Mouse (Mus musculus) midbrain, embryonic 12.5 days (tissue): ENCODE results near the gene Foxp4. TPM values are rescaled to one million over a fixed set of nuclear protein-coding genes. Genes with fewer than 3 reads are reported as not detected.

Experiments
- ATAC-seq: fragments of 200-750 bp; cut with Nextera tagmentation; 2 replicates; pipeline ENCODE4 v1.8.0; 2017; ENCODE audit warnings: low read depth, moderate TSS enrichment, moderate library complexity; ENCODE audit not compliant: low FRiP score
- H3K27ac ChIP-seq: fragments of 300-500 bp; sonication (generic); replicated peaks from 2 replicates; pipeline ENCODE4 v1.5.1; 2016; ENCODE audit warnings: mild to moderate bottlenecking
- H3K27me3 ChIP-seq: fragments of 300-500 bp; sonication (generic); 2 replicates; pipeline ENCODE4 v1.6.1; 2016; ENCODE audit warnings: mild to moderate bottlenecking
- H3K36me3 ChIP-seq: fragments of 300-500 bp; sonication (generic); 2 replicates; pipeline ENCODE4 v1.6.1; 2016
- H3K4me1 ChIP-seq: fragments of 300-500 bp; sonication (generic); 2 replicates; pipeline ENCODE4 v1.6.1; 2016
- H3K4me2 ChIP-seq: fragments of 300-500 bp; sonication (generic); replicated peaks from 2 replicates; pipeline ENCODE4 v1.6.1; 2016; ENCODE audit warnings: mild to moderate bottlenecking, moderate library complexity
- H3K4me3 ChIP-seq: fragments of 300-500 bp; sonication (generic); 2 replicates; pipeline ENCODE4 v1.5.1; 2016; ENCODE audit warnings: mild to moderate bottlenecking
- H3K9ac ChIP-seq: fragments of 300-500 bp; sonication (generic); replicated peaks from 2 replicates; pipeline ENCODE4 v1.6.1; 2016; ENCODE audit warnings: mild to moderate bottlenecking, moderate library complexity
- H3K9me3 ChIP-seq: fragments of 300-500 bp; sonication (generic); 2 replicates; pipeline ENCODE4 v1.6.1; 2016; ENCODE audit warnings: mild to moderate bottlenecking
- WGBS: fragments of 180-500 bp; shearing (Covaris S2); methylation state at CpG from one replicate; pipeline ENCODE4 v1.1.7; 2016; 5-methylcytosine and 5-hydroxymethylcytosine counted together
- polyA plus RNA-seq: library from polyadenylated mRNA; unstranded; fragments of >200 nt; fragmentation: Nextera tagmentation; extraction: Ambion mirVana; gene quantifications from 2 replicates; pipeline ENCODE4 v1.2.1, GENCODE M21; 2016

Gene Foxp4
- polyA plus RNA-seq, 1 experiment from 2014 or later = 34.5 TPM

DNA sequence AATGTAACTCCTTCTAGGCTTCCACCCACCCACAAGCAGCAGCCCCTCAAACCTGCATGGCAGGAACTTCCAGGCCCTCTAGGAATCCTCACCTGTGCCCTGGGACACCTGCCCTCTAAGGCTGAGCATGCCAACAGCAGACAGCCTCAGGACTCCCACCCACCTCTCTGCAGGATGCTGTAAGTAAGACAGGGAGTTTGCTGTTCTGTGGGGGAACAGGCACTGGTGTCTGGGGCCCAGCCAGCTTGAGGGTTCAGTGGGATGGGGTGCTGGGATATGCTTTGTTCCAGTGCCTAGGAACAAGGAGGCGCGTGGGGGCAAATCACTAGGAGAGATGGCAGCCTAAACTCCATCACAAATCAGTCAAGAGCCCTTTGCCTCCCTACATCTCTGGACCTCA is 16.4 kb downstream of the Foxp4 start:
- no peak for ATAC-seq
- Histone ChIP-seq H3K4me3 (no peak overlapping the region), H3K4me1 (peaks cover 69% of the 10 kb centered on the region), H3K9ac (peak overlapping the region; percentile 33), H3K27ac (peak overlapping the region; percentile 72), H3K4me2 (peak overlapping the region; percentile 33), H3K36me3 (peaks cover 12% of the 10 kb centered on the region), H3K27me3 (peaks cover 29% of the 10 kb centered on the region), H3K9me3 (no peaks in the 10 kb centered on the region)
- WGBS = 69% methylated on average over 2 of the region's 2 CpGs

DNA sequence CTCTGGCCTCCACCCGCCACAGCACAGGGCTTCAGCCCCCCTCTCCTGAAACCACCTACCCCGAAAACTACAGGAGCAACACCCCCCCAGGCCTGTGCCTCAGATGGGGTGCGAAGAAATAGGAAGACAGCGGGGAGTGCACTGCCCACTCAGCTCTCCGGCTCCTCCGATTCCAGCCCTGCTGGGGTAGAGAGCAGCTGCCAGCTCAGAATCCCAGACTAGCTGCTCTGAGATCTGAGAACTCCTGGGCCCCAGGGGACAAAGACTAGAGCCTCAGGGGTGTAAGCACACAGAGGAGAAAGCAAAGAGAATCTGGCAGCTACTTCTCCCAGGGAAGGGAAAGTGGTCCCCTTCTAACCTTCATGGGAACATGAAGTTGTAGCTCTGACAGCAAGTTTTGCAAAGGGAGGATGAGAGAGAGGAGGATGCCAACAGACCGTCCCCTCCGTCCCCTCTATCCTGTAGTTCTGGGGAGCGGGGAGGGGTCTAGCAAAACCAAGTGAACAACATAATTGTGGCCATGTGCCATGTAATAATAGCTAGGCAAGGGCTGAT is 17.0 kb downstream of the Foxp4 start:
- H3K9me3 ChIP-seq = no peaks in the 10 kb centered on the region
- WGBS = 26% methylated on average over 9 of the region's 9 CpGs
- H3K4me1 ChIP-seq = peaks cover 70% of the 10 kb centered on the region
- no peak overlapping the region for H3K4me3 ChIP-seq
- peak; percentile 27; the same call in 1 of the 2 replicates for ATAC-seq
- peak overlapping the region; percentile 72 for H3K27ac ChIP-seq
- 0 out of 2 replicates have a peak overlapping the region, but pooled peaks have one; percentile 34 for H3K9ac ChIP-seq
- peaks cover 29% of the 10 kb centered on the region for H3K27me3 ChIP-seq
- H3K36me3 ChIP-seq = peaks cover 19% of the 10 kb centered on the region
- peak overlapping the region; percentile 33 for H3K4me2 ChIP-seq

DNA sequence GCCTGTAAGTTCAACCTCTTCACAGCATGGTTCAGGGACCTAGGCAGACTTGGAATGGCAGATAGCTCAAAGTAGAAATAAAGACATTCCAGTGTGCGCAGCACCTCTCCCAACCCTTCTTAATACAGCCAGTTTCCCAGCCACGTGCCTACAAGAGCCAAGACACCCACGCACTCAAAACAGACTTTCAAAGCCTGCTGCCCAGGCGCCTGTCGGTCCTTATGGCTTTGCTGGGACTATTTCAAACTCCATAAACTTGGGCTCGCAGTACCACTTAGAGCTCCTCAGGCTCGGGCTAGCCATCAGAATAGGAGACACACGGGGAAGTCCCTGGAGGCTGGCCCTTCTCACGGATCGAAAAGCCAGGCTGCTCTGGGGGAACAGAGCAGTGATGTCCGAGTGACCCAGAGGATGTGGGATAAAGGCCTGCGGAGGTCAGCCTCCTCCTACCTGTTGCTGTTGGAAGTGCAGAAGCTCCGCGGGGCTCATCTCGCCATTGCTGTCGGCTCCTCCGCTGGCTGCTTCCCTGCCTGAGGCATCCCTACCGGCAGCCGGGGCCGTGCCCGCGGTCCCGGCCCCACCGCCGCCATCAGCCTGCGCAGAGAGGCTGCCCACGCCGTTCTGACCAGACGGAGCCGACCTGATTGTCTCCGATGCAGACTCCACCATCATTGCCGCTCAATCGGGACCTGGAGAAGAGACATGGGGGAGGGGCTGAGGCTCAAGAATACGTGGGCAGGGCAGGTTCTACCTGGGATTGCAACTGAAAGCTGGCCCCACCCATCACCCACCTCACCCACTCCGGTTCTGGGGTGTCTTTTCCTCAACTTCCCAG is 20.4 kb downstream of the Foxp4 start:
- Histone ChIP-seq H3K4me1 (peaks cover 60% of the 10 kb centered on the region), H3K4me2 (peak overlapping the region; percentile 36), H3K9ac (peak overlapping the region; percentile 33; the same call in 1 of the 2 replicates), H3K36me3 (peaks cover 33% of the 10 kb centered on the region), H3K27me3 (peaks cover 21% of the 10 kb centered on the region), H3K27ac (no peak overlapping the region), H3K9me3 (no peaks in the 10 kb centered on the region), H3K4me3 (peak overlapping the region; percentile 4; the same call in 1 of the 2 replicates)
- no peak for ATAC-seq
- WGBS = 20% methylated on average over 35 of the region's 35 CpGs

DNA sequence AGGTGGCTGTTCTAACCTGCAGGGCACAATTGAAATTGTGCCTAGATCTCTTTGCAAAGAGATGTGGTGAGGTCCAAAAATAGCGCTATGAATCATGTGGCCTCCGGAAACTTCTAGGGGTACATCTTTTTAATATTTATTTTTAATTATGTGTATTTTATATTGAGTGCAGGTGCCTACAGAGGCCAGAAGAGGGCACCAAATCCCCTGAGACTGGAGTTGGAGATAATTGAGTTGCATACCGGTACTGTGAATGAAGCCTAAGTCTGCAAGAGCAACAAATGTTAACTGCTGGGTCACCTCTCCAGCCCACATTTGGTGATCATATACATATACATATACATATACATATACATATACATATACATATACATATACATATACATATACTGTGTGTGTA is 22.7 kb downstream of the Foxp4 start:
- 70% methylated on average over 3 of the region's 3 CpGs for WGBS

DNA sequence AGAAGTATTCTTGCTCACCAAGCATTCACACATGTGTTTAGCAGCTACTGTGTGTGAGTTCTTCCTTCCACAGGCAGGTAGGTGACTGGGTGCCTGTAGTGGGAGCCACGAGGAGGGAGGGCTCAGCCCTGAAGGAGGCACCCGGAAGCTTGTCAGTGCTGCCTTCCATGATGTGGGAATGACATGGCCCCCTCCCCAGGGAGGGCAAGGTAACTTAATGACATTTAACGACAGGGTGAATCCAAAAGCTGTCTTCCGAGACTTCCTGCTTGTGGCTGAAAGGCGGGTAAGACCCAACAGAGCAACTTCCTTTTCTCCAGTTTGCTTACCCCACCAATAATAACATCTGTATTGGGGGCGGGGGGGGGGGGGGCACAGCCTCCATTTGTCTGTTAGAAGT is 23.7 kb downstream of the Foxp4 start:
- peaks cover 36% of the 10 kb centered on the region for H3K36me3 ChIP-seq
- peaks cover 55% of the 10 kb centered on the region for H3K4me1 ChIP-seq
- 48% methylated on average over 6 of the region's 6 CpGs for WGBS

More for the DNA sequence above, 22.7 kb downstream of the Foxp4 start:
- peaks cover 60% of the 10 kb centered on the region for H3K4me1 ChIP-seq
- no peak for ATAC-seq
- H3K27ac ChIP-seq = no peak overlapping the region
- H3K27me3 ChIP-seq = peaks cover 19% of the 10 kb centered on the region
- no peak overlapping the region for H3K4me3 ChIP-seq
- peaks cover 33% of the 10 kb centered on the region for H3K36me3 ChIP-seq
- H3K9me3 ChIP-seq = no peaks in the 10 kb centered on the region
- H3K4me2 ChIP-seq = no peak overlapping the region
- H3K9ac ChIP-seq = no peak overlapping the region

DNA sequence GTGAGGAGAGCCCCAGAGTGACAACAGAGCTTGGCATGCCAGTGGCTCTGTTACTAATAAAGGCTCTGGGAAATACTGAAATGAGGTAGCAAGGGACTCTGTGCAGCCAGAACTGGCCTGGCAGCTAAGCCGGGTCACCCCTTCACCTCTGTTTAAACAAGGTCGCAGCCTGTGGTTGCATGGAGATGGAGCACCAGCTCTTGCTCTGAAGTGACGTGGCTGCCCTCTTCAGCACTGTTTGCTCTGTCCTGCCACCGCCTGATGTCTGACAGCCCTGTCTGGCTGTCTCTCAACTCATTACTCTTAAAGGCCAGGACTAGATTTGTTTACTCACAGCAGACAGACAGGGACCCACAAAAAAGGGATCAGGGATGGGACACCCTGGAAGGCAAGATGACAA is 25.3 kb downstream of the Foxp4 start:
- ATAC-seq = no peak
- 10% methylated on average over 4 of the region's 4 CpGs for WGBS
- H3K9me3 ChIP-seq = no peaks in the 10 kb centered on the region
- H3K4me3 ChIP-seq = no peak overlapping the region
- peak overlapping the region; percentile 86 for H3K27ac ChIP-seq
- H3K4me1 ChIP-seq = peaks cover 45% of the 10 kb centered on the region
- H3K4me2 ChIP-seq = no peak overlapping the region
- H3K36me3 ChIP-seq = peaks cover 43% of the 10 kb centered on the region
- H3K9ac ChIP-seq = no peak overlapping the region; the same call in 1 of the 2 replicates
- peaks cover 9% of the 10 kb centered on the region for H3K27me3 ChIP-seq

More for the DNA sequence above, 23.7 kb downstream of the Foxp4 start:
- H3K9me3 ChIP-seq = no peaks in the 10 kb centered on the region
- H3K4me3 ChIP-seq = no peak overlapping the region
- H3K4me2 ChIP-seq = no peak overlapping the region
- H3K27me3 ChIP-seq = peaks cover 14% of the 10 kb centered on the region
- no peak overlapping the region for H3K27ac ChIP-seq
- no peak overlapping the region for H3K9ac ChIP-seq
- ATAC-seq = no peak

DNA sequence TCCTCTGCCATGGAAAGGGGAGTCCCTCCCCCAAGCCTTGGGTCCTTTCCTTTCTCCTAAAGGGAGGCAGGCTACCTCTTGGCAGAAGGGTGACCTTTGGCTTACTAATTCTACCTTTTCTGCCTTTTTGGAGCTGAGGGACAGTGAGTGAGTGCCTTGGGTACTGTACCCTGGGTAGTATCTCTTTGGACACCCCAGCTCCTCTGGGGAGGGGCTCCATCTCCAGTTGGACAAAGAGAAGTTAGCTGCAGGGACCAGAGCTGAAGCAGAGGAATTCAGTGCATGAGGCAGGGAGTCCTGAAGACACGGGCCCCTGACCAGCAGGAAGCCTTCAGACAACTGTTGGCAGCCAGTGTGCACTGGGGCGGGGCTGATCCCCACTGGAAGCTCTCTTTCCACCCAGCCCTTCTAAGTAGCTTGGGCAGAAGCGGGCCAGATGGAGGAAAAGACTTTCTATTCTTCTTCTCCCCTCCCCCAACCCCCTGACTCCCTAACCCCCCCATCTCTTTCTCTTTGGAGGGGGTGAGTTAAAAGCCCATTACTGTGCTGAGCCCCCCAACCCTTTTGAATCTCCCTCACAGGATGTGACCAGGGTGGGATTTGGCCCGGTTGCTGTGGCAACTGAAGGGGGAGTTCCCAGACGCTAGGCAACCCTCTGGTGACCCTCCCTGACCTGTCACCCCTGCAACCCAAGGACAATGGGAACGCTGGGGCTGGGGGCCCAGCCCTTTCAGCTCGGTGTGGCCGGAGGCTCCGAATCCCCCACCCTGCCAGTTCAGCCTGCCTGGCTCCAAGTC is 26.3 kb downstream of the Foxp4 start:
- Histone ChIP-seq H3K36me3 (peaks cover 42% of the 10 kb centered on the region), H3K4me1 (peaks cover 44% of the 10 kb centered on the region), H3K4me3 (no peak overlapping the region), H3K27ac (peak overlapping the region; percentile 86), H3K27me3 (peaks cover 3% of the 10 kb centered on the region; the same call in 1 of the 2 replicates), H3K9me3 (no peaks in the 10 kb centered on the region), H3K4me2 (peak overlapping the region; percentile 33), H3K9ac (peak overlapping the region; percentile 37)
- 3% methylated on average over 9 of the region's 9 CpGs for whole genome bisulfite sequencing
- ATAC-seq = peak; percentile 90

DNA sequence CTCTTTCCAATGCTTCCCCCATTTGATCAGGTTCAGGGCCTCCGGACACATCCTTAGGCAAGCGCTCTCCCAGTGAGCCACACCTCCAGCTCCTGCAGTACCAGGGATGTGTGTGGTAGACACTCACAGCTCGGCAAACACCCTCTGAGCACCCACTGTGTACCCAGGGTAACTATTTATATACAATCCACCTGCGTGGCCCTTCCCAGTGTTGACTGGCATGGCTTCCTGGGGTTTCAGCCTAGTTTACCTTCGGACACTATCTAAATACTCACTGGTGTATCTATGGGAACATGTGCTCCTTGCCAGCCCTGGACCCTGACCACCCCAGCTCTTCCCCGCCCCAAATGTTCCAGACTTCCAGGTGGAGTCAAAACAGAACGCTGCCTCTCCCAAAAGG is 34.7 kb downstream of the Foxp4 start:
- WGBS = 51% methylated on average over 7 of the region's 7 CpGs
- no peak for ATAC-seq
- Histone ChIP-seq H3K4me1 (peaks cover 59% of the 10 kb centered on the region), H3K9me3 (no peaks in the 10 kb centered on the region), H3K36me3 (peaks cover 33% of the 10 kb centered on the region), H3K4me2 (no peak overlapping the region), H3K4me3 (no peak overlapping the region), H3K9ac (no peak overlapping the region; the same call in 1 of the 2 replicates), H3K27ac (peak overlapping the region; percentile 69), H3K27me3 (no peaks in the 10 kb centered on the region)

DNA sequence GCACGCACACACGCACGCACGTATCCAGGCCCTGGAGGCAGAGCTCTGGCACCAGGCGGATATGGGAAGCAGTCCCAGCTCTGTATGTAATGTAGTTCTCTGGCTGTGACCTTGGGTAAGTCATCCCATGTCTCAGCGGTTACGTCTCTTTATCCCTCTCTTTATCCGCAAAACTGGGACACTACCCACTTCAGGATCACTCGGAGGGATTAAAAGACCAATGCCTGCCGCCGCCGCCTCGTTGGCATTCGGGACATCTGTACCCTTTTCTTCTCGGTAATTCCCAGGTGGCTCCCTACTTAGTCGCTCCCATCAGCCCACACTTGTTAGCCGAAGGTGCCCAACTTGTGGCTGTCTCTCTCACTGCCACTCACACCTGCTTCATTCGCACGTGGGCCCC is 35.2 kb downstream of the Foxp4 start:
- no peak for ATAC-seq
- Histone ChIP-seq H3K27ac (peak overlapping the region; percentile 69), H3K4me3 (no peak overlapping the region), H3K4me1 (peaks cover 59% of the 10 kb centered on the region), H3K36me3 (peaks cover 30% of the 10 kb centered on the region), H3K4me2 (no peak overlapping the region), H3K9me3 (no peaks in the 10 kb centered on the region), H3K27me3 (no peaks in the 10 kb centered on the region), H3K9ac (no peak overlapping the region)
- 19% methylated on average over 19 of the region's 19 CpGs for WGBS

DNA sequence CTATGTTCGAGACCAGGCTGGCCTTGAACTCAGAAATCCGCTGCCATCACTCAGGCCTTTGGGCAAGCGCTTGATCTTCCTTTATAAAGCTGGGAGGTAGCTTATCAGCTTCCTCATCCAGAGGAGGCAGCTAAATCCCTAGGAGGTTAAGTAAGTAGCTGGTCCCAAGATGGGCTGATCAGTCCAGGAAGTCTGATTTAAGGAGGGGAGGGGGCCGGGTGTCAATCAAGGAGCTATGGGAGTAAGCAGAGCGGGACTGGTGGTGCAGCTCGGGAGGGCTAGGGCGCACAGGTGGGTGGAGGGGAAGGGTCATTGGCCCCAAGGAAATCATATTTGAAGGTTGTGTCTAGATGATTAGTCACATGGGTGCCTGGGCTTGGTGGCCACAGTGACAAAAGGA is 35.8 kb downstream of the Foxp4 start:
- WGBS = 62% methylated on average over 7 of the region's 7 CpGs
- ATAC-seq = no peak
- Histone ChIP-seq H3K4me3 (no peak overlapping the region), H3K27me3 (no peaks in the 10 kb centered on the region), H3K9ac (no peak overlapping the region; the same call in 1 of the 2 replicates), H3K9me3 (no peaks in the 10 kb centered on the region), H3K36me3 (peaks cover 30% of the 10 kb centered on the region), H3K27ac (peak overlapping the region; percentile 69; the same call in 1 of the 2 replicates), H3K4me2 (no peak overlapping the region), H3K4me1 (peaks cover 59% of the 10 kb centered on the region)

DNA sequence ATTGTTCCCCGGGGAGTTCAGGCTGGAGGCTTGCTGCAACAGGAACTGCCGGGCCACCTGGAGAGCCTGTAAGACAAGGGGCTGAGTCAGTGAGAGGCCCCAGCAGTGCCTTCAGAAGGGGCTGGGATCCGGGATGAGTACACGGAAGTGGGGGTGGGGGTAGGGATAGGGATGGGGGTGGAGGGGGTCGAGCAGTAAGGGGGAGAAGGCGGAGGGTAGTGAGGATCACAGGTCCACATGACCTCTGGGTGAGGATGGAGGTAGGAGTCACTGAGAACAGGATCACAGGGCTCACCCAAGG is 36.3 kb downstream of the Foxp4 start:
- Histone ChIP-seq H3K27ac (peak overlapping the region; percentile 80), H3K36me3 (peaks cover 28% of the 10 kb centered on the region), H3K9me3 (no peaks in the 10 kb centered on the region), H3K4me3 (no peak overlapping the region), H3K9ac (peak overlapping the region; percentile 34; the same call in 1 of the 2 replicates), H3K4me1 (peaks cover 59% of the 10 kb centered on the region), H3K27me3 (no peaks in the 10 kb centered on the region), H3K4me2 (peak overlapping the region; percentile 22; the same call in 1 of the 2 replicates)
- WGBS = 10% methylated on average over 6 of the region's 6 CpGs
- ATAC-seq = peak; percentile 21
